Mouse (Mus musculus) heart, postnatal 14 days (tissue): Measurements from ENCODE around the gene Mc3r. TPM values are rescaled to one million over a fixed set of nuclear protein-coding genes. Genes with fewer than 3 reads are reported as not detected.

Experiments used
- DNase-seq, 2 experiments: peaks; one replicate each; pipeline ENCODE4 v3.0.0; 2021 to 2022
- intact Hi-C: fragments of 180-260 bp; cut with DNase I; formaldehyde crosslinking; loops from one replicate; pipeline ENCODE4 v1.15.1; 2025
- total RNA-seq, 2 experiments: library from RNA; stranded (reverse); gene quantifications; 2 replicates each; pipeline ENCODE4 v1.2.3; 2021

The Mc3r gene
- total RNA-seq, 2 experiments from 2014 or later, result not detected

GRCm38 (mm10) chr2:172241031-172241430 lies 7.3 kb upstream of the Mc3r start:
- intact Hi-C loops, result no loop called here
- peak; percentile 55 to 71 for DNase-seq

GRCm38 (mm10) chr2:172245497-172245896 lies 2.8 kb upstream of the Mc3r start:
- no peak for DNase-seq
- intact Hi-C loops, result no loop called here

GRCm38 (mm10) chr2:172249336-172249735 lies 1.0 kb downstream of the Mc3r start:
- intact Hi-C loops, result no loop called here
- DNase-seq, result no peak

GRCm38 (mm10) chr2:172256418-172256817 lies 8.1 kb downstream of the Mc3r start:
- intact Hi-C loops, result no loop called here
- DNase-seq, result no peak

- intact Hi-C loops, result no loop called here
- DNase-seq, result no peak
These were observed 8.7 kb downstream of the Mc3r start for GRCm38 (mm10) chr2:172256956-172257355.

GRCm38 (mm10) chr2:172257471-172258065 lies 9.3 kb downstream of the Mc3r start:
- no peak for DNase-seq
- intact Hi-C loops, result no loop called here

GRCm38 (mm10) chr2:172260064-172260463 lies 11.8 kb downstream of the Mc3r start:
- intact Hi-C loops, result no loop called here
- DNase-seq, result no peak

- intact Hi-C loops, result no loop called here
These were observed 13.1 kb downstream of the Mc3r start for GRCm38 (mm10) chr2:172261441-172261840.

GRCm38 (mm10) chr2:172263216-172263615 lies 14.9 kb downstream of the Mc3r start:
- intact Hi-C loops, result no loop called here
- DNase-seq, result no peak

More at GRCm38 (mm10) chr2:172261441-172261840, 13.1 kb downstream of the Mc3r start:
- no peak for DNase-seq

GRCm38 (mm10) chr2:172269907-172270306 lies 21.6 kb downstream of the Mc3r start:
- intact Hi-C loops, result no loop called here
- no peak for DNase-seq

GRCm38 (mm10) chr2:172270485-172270944 lies 22.2 kb downstream of the Mc3r start:
- intact Hi-C loops, result no loop called here
- no peak for DNase-seq

GRCm38 (mm10) chr2:172270974-172271697 lies 22.8 kb downstream of the Mc3r start:
- no peak for DNase-seq
- intact Hi-C loops, result no loop called here

GRCm38 (mm10) chr2:172274662-172275061 lies 26.4 kb downstream of the Mc3r start:
- no peak for DNase-seq
- intact Hi-C loops, result no loop called here

GRCm38 (mm10) chr2:172276155-172276554 lies 27.9 kb downstream of the Mc3r start:
- intact Hi-C loops, result no loop called here
- DNase-seq, result no peak

GRCm38 (mm10) chr2:172278979-172279378 lies 30.7 kb downstream of the Mc3r start:
- intact Hi-C loops, result no loop called here

GRCm38 (mm10) chr2:172282071-172282710 lies 33.9 kb downstream of the Mc3r start:
- peak in 1 of 2 experiments; percentile 3 for DNase-seq
- intact Hi-C loops, result no loop called here

More at GRCm38 (mm10) chr2:172278979-172279378, 30.7 kb downstream of the Mc3r start:
- DNase-seq, result no peak

- intact Hi-C loops, result no loop called here
- DNase-seq, result no peak
These were observed 39.4 kb downstream of the Mc3r start for GRCm38 (mm10) chr2:172287715-172288114.

- intact Hi-C loops, result no loop called here
These were observed 40.7 kb downstream of the Mc3r start for GRCm38 (mm10) chr2:172288965-172289364.

GRCm38 (mm10) chr2:172289632-172290031 lies 41.3 kb downstream of the Mc3r start:
- intact Hi-C loops, result no loop called here
- no peak for DNase-seq

More at GRCm38 (mm10) chr2:172288965-172289364, 40.7 kb downstream of the Mc3r start:
- DNase-seq, result no peak

GRCm38 (mm10) chr2:172290474-172290873 lies 42.2 kb downstream of the Mc3r start:
- intact Hi-C loops, result no loop called here
- DNase-seq, result no peak

- intact Hi-C loops, result no loop called here
- no peak for DNase-seq
These were observed 42.7 kb downstream of the Mc3r start for GRCm38 (mm10) chr2:172291025-172291424.
